Mouse (Mus musculus): ENCODE data around the gene Hira.
A peak's percentile ranks its signal among the peaks of the same experiment; 100 is the strongest.

- TF ChIP-seq CTCF (IDR thresholded peaks at IDR 0.05) (no peak), EP300 (IDR thresholded peaks at IDR 0.05; ENCODE audit: insufficient read depth, low read depth, low read length) (peak; percentile 65; the same call in 1 of the 2 replicates), POLR2A (IDR thresholded peaks at IDR 0.05; ENCODE audit: insufficient read depth, low read depth, low read length) (no peak)
Observed at GRCm38 (mm10) chr16:18896429-18896828, 19.6 kb downstream of the Hira start.
